Mouse (Mus musculus): ENCODE results near the gene Tmcc2. TPM values are rescaled to one million over a fixed set of nuclear protein-coding genes. Genes with fewer than 3 reads are reported as not detected.

Gene Tmcc2
- total RNA-seq, 4 experiments from 2014 or later, result 10.3 to 13.9 (median 12.1) TPM

DNA sequence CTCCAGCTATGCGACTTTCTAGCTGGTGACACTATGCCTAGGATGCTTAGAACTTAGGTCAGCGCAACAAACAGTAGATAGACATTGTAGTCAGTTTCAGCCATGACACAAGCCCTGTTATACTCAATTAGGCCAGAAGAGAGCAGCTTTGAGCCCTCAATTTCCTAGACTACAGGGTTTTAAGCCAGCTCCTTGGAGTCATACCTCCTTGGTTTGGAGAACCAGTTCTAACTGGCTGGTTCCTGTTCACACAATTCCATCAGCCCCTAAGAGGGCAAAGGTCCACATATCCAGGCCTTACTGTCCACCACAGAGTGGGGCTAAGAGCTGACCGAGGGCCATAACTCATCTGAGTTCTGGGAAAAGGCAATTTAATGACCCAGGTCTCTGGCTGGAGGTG is 78.4 kb downstream of the Tmcc2 start:
- no peak for DNase-seq

DNA sequence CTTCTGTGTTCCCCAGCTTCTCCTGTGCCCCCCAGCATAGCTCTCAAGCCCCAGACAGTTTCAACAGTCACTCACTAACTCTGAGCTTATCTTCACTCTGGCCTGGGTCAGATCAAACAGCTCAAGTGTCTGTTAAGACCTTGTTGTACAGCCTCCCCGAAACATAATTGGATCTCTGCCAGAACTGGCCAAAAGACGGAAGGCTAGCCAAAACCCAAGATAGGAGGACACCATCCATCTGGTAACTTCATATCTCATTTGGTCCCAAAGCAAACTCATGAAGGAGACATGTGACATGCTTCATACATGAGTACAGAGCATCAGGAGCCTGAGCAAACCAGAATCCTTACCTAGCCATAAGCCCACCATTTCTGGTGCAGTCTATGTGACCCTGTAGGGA is 79.0 kb downstream of the Tmcc2 start:
- no peak for DNase-seq

DNA sequence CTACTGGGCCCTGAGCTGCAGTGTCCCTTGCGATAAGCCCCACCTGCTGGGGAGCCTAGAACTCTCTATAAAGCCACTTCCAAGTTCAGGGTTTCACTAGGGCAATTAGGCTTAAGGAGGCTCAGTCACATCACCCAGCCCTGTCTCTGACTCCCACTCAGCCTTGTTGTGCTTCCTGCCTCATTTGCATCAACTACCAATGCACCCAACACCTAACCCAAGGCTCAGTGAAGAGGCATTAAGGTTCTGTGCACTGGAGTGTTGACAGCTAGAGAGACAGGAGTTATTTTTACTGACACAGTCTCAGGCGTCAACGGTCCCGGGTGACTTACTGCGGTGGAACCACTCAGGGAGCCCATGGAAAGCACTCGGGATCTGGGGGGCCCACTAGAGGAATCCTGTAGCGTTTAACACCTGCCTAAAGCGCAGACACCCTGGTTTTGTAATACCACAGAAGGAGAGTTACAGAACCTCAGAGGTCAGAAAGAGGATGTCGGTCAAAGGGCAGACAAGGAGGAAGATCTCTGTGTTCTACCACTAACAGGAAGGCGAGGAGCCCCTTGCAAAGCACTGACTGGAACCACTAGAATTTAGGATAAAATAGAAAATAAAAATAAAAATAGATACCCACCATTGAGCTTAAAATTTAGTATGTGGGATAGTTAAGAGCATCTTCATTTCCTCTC is 79.8 kb downstream of the Tmcc2 start:
- DNase-seq, result no peak

DNA sequence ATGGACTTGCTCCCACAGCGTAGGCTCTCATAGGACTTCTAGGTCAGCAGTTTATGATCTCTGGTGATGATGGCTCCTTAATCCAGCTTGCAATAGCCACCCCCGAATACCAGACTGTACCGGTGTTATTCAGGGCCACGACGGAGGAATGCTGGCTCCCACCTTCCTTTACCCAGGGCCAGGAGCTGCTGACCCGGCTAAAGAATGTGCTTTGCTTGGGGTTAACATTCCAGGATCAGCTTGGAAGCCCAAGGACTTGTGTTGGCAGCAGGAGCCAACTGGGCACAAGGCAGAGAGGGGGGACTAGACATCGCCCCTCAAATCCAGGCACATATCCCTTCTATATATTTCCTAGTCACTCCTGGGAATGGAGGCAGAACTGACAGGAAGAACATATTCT is 80.3 kb downstream of the Tmcc2 start:
- no peak for DNase-seq

DNA sequence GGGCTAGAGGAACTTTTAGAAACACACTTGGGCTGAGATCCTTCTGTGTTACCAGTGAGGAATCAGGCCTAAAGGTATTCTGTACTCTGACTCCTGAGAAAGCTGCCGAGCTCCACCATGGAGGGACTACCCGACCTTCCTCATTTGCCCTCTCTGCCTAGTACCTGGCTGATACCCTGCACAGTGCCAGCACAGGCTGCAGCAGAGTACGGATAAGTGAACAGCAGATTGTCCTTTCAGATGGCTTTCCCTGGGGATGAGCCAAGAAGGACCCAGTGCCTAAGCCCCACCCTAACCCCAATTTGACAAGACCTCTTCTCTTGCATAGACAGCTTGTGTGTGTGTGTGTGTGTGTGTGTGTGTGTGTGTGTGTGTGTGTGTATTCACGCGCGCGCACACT is 82.4 kb downstream of the Tmcc2 start:
- no peak for DNase-seq

DNA sequence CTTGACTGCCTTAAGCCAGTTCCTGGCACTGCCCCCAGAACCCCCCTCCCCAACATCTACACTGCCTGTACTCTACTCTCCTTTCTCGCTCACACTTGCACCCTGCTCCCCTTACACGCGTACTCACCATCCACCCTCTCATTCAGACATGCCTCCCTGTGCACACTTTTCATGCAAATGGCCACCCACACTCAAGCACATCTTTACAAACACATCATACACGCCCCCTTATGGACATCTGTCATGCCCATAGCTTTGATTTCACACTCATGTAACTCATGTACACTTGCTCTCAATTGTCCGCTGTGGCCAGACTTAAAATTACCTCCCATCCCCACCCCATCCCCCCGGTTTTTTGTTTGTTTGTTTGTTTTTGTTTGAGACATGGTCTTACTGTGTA is 83.1 kb downstream of the Tmcc2 start:
- no peak for DNase-seq

DNA sequence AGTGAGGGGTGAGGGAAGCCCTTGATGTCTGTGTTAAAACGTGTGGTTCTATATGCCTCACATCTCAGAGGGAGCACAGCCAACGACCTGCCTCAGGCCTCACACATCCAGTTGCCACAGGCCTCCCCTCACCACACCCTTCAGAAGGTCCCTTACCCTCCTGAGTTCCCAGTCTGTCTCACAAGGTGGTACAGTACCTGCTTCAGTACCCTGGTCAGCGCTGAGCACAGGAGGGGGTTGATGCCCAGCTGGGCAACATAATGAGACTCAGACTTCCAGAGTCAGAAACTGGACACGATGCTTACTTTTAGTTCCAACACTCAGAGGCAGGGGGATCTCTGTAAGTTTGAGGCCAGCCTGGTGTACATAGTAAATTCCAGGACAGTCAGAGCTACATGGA is 84.3 kb downstream of the Tmcc2 start:
- no peak for DNase-seq

Other genes starting within 250 kb of the Tmcc2 start
- gene Lemd1, start 199.8 kb downstream of the Tmcc2 start, total RNA-seq (2022), result under 1 TPM in 3 of 4 experiments, not detected in 1; 0.31 to 0.46 (median 0.46) TPM
- under 1 TPM; 0.10 to 0.17 (median 0.14) TPM for gene AC124108.1, start 199.8 kb downstream of the Tmcc2 start, total RNA-seq (2022)
- not detected for gene Gm10188, start 161.5 kb downstream of the Tmcc2 start, total RNA-seq (2022)
- 100 to 1,000 TPM; 161 to 353 (median 258) TPM for gene Klhdc8a, start 92.7 kb downstream of the Tmcc2 start, total RNA-seq (2022)
- gene Nuak2, start 75.2 kb downstream of the Tmcc2 start, total RNA-seq (2022), result 10 to 100 TPM in 1 of 4 experiments, 1 to 10 TPM in 3; 3.8 to 11.9 (median 5.2) TPM
- 10 to 100 TPM; 24.4 to 39.9 (median 31.1) TPM for gene Dstyk, start 26.3 kb upstream of the Tmcc2 start, total RNA-seq (2022)
- gene Rbbp5, start 86.1 kb upstream of the Tmcc2 start, total RNA-seq (2022), result 10 to 100 TPM; 32.1 to 49.6 (median 44.7) TPM
- 1 to 10 TPM; 4.2 to 9.0 (median 7.1) TPM for gene Tmem81, start 114.9 kb upstream of the Tmcc2 start, total RNA-seq (2022)
- gene Cntn2, start 152.0 kb upstream of the Tmcc2 start, total RNA-seq (2022), result under 1 TPM; 0.10 to 0.34 (median 0.18) TPM

All from adrenal gland, adult 8-10 months (tissue).